Mouse (Mus musculus): ENCODE data around the gene Gpr153.

GRCm38 (mm10) chr4:152292102-152292765 is 18.2 kb downstream of the Gpr153 start:
- TF ChIP-seq CTCF (IDR thresholded peaks at IDR 0.05) (no peak), EP300 (IDR thresholded peaks at IDR 0.05) (no peak)

All from lung, postnatal 0 days (tissue).